In the genomic region with DNA sequence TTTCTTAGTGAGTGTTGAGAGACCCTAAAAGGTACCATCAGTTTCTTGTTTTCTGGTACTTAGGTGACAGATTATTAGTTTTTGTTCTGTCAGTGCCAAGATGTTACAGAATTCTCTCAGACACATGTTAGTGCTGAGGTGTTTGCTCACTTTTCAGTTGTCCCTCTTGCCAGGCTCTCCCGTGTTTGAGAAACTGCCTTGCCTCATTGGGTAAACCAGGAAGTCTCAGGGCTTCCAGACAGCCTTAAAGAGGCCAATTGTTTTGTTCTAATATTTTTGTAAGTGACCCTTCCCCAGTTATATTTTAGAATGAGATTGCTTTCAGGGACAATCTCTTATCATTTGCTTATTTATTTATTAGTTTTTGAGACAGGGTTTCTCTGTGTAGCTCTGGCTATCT, we compare ENCODE assay signal across 8 mouse cellular contexts. TPM values are rescaled to one million over a fixed set of nuclear protein-coding genes. Genes with fewer than 3 reads are reported as not detected.
DNase-seq lines count a peak whose midpoint lies in the region; ATAC-seq lines count a peak whose summit lies in the region.

No protein-coding gene starts in this region.

- no peaks in the 10 kb centered on the region for H3K9me3 ChIP-seq in heart, embryonic 14.5 days (ENCODE audit: control insufficient read depth, low read length)
- H3K9me3 ChIP-seq in embryonic facial prominence, embryonic 14.5 days (ENCODE audit: control insufficient read depth, low read length) = no peaks in the 10 kb centered on the region
- no peaks in the 10 kb centered on the region for H3K9me3 ChIP-seq in intestine, embryonic 15.5 days
- no peaks in the 10 kb centered on the region for H3K9me3 ChIP-seq in midbrain, embryonic 14.5 days (ENCODE audit: control insufficient read depth, low read length)

- no peak for DNase-seq in heart, adult 9 months (ENCODE audit: low spot score in 2 of 2)
- DNase-seq in embryonic facial prominence, embryonic 14.5 days (ENCODE audit: low spot score) = no peak
- no peak for DNase-seq in midbrain, embryonic 14.5 days
- DNase-seq in left cerebral cortex, adult 18-20 months (ENCODE audit: low spot score in 2 of 2) = no peak
- DNase-seq in cerebellum, postnatal 14 days = no peak

- peak overlapping the region in 1 of 2 experiments; percentile 87; a peak in 2 of 4 replicates for H3K4me3 ChIP-seq in heart, embryonic 14.5 days (ENCODE audit: control insufficient read depth in 1 of 2, insufficient read depth in 1 of 2, low read depth in 1 of 2, low read length in 2 of 2)
- H3K4me3 ChIP-seq in embryonic facial prominence, embryonic 14.5 days (ENCODE audit: low read depth, low read length) = peak overlapping the region; percentile 99
- H3K4me3 ChIP-seq in intestine, embryonic 15.5 days (replicated peaks) = peak overlapping the region; percentile 7; the same call in 1 of the 2 replicates
- peak overlapping the region; percentile 96 for H3K4me3 ChIP-seq in midbrain, embryonic 14.5 days (replicated peaks; ENCODE audit: low read depth, low read length)

- H3K27ac ChIP-seq in heart, embryonic 14.5 days (replicated peaks in 1 of 2; ENCODE audit: control insufficient read depth in 1 of 2, insufficient read depth in 1 of 2, low read depth in 2 of 2, low read length in 2 of 2) = no peak overlapping the region
- H3K27ac ChIP-seq in embryonic facial prominence, embryonic 14.5 days (replicated peaks; ENCODE audit: low read depth, low read length) = no peak overlapping the region
- H3K27ac ChIP-seq in intestine, embryonic 15.5 days = no peak overlapping the region
- no peak overlapping the region for H3K27ac ChIP-seq in midbrain, embryonic 14.5 days (replicated peaks; ENCODE audit: low read depth, low read length)

- H3K4me2 ChIP-seq in heart, embryonic 14.5 days (ENCODE audit: low read length) = peak overlapping the region; percentile 84
- peak overlapping the region; percentile 64 for H3K4me2 ChIP-seq in embryonic facial prominence, embryonic 14.5 days (ENCODE audit: low read depth, low read length)
- H3K4me2 ChIP-seq in intestine, embryonic 15.5 days (replicated peaks) = peak overlapping the region; percentile 72
- H3K4me2 ChIP-seq in midbrain, embryonic 14.5 days (ENCODE audit: low read length) = peak overlapping the region; percentile 90

- peaks cover 2 to 38% of the 10 kb centered on the region in 2 experiments; a peak in 3 of 4 replicates for H3K4me1 ChIP-seq in heart, embryonic 14.5 days (ENCODE audit: control insufficient read depth in 2 of 2, insufficient read depth in 2 of 2, low read length in 2 of 2)
- peaks cover 34% of the 10 kb centered on the region for H3K4me1 ChIP-seq in embryonic facial prominence, embryonic 14.5 days (ENCODE audit: control insufficient read depth, insufficient read depth, low read length)
- peaks cover 11% of the 10 kb centered on the region; the same call in 1 of the 2 replicates for H3K4me1 ChIP-seq in intestine, embryonic 15.5 days (replicated peaks)
- peaks cover 34% of the 10 kb centered on the region for H3K4me1 ChIP-seq in midbrain, embryonic 14.5 days (ENCODE audit: control insufficient read depth, insufficient read depth, low read length)

- no peaks in the 10 kb centered on the region for H3K27me3 ChIP-seq in heart, embryonic 14.5 days (ENCODE audit: control insufficient read depth, insufficient read depth, low read length)
- no peaks in the 10 kb centered on the region for H3K27me3 ChIP-seq in embryonic facial prominence, embryonic 14.5 days (replicated peaks; ENCODE audit: control insufficient read depth, insufficient read depth, low read length)
- no peaks in the 10 kb centered on the region for H3K27me3 ChIP-seq in intestine, embryonic 15.5 days (replicated peaks)
- no peaks in the 10 kb centered on the region for H3K27me3 ChIP-seq in midbrain, embryonic 14.5 days (ENCODE audit: control insufficient read depth, insufficient read depth, low read length)

- H3K36me3 ChIP-seq in heart, embryonic 14.5 days (ENCODE audit: control insufficient read depth, insufficient read depth, low read length) = peaks cover 7% of the 10 kb centered on the region
- H3K36me3 ChIP-seq in embryonic facial prominence, embryonic 14.5 days (ENCODE audit: control insufficient read depth, insufficient read depth, low read length) = peaks cover 12% of the 10 kb centered on the region; the same call in 1 of the 2 replicates
- no peaks in the 10 kb centered on the region for H3K36me3 ChIP-seq in intestine, embryonic 15.5 days
- H3K36me3 ChIP-seq in midbrain, embryonic 14.5 days (ENCODE audit: control insufficient read depth, insufficient read depth, low read length) = 0 out of 2 replicates have a peak, but pooled peaks cover 4% of the 10 kb centered on the region

- WGBS in heart, embryonic 14.5 days = 0% methylated on average over 1 of the region's 1 CpGs
- 6% methylated on average over 1 of the region's 1 CpGs for WGBS in embryonic facial prominence, embryonic 14.5 days
- 3% methylated on average over 1 of the region's 1 CpGs for WGBS in intestine, embryonic 15.5 days
- WGBS in midbrain, embryonic 14.5 days = 17% methylated on average over 1 of the region's 1 CpGs

- no peak for ATAC-seq in heart, embryonic 14.5 days (ENCODE audit: insufficient number of reproducible peaks, insufficient read depth, low FRiP score, low read depth)
- ATAC-seq in embryonic facial prominence, embryonic 14.5 days (ENCODE audit: low read depth) = no peak
- no peak for ATAC-seq in intestine, embryonic 15.5 days
- no peak for ATAC-seq in midbrain, embryonic 14.5 days (ENCODE audit: low FRiP score, low TSS enrichment)
- ATAC-seq in frontal cortex, adult (ENCODE audit: low TSS enrichment) = no peak

- peak overlapping the region; percentile 99; the same call in 1 of the 2 replicates for H3K9ac ChIP-seq in heart, embryonic 14.5 days (ENCODE audit: low read length)
- H3K9ac ChIP-seq in embryonic facial prominence, embryonic 14.5 days (ENCODE audit: low read depth, low read length) = peak overlapping the region; percentile 99
- H3K9ac ChIP-seq in intestine, embryonic 15.5 days = no peak overlapping the region
- H3K9ac ChIP-seq in midbrain, embryonic 14.5 days (replicated peaks; ENCODE audit: low read length) = no peak overlapping the region; the same call in 1 of the 2 replicates

RNA-seq across cellular contexts. Expression of a gene that starts 2.1 kb away (rescaled TPM):
- 57.7 and 59.3 TPM in 2 replicates for polyA plus RNA-seq in heart, embryonic 14.5 days (2014; fragmentation: Nextera tagmentation; extraction: Ambion mirVana)
- polyA plus RNA-seq in embryonic facial prominence, embryonic 14.5 days (2014; fragmentation: Nextera tagmentation; extraction: Ambion mirVana) = 70.4 and 78.8 TPM in 2 replicates
- 67.2 and 71.0 TPM in 2 replicates for polyA plus RNA-seq in intestine, embryonic 15.5 days (2015; fragmentation: Nextera tagmentation; extraction: Ambion mirVana)
- polyA plus RNA-seq in midbrain, embryonic 14.5 days (2014; fragmentation: Nextera tagmentation; extraction: Ambion mirVana) = 91.3 and 116 TPM in 2 replicates
- 100 to 1,000 TPM; 113 to 124 TPM for total RNA-seq in left cerebral cortex, adult 18-20 months (2021)

Comparison
In these comparisons a context has a peak if more than half of its experiments do, and no peak if none do; other contexts are left out.
1. H3K9ac ChIP-seq: peak in heart, embryonic 14.5 days (single experiment) and embryonic facial prominence, embryonic 14.5 days (single experiment); none in intestine, embryonic 15.5 days (single experiment) and midbrain, embryonic 14.5 days (single experiment).
2. Peak in every context shown above with its lines, with median percentiles within 50 percentile points of each other: H3K4me2 ChIP-seq.